Mouse (Mus musculus) lung, postnatal 4 days (tissue): ENCODE data around the gene Tmed1.
A peak's percentile ranks its signal among the peaks of the same experiment; 100 is the strongest.
"Not testable (repeated sequence)": the region's sequence is repeated elsewhere in the genome, so short reads cannot be mapped to it uniquely, and the experiment has no call there.

ENCODE experiments used
- DNase-seq, 2 experiments: peaks; one replicate each; pipeline ENCODE4 v3.0.0; 2021

Gene Tmed1

GRCm38 (mm10) chr9:21509772-21510688 is at the start of gene Tmed1:
Gene Tmed1, minus strand, starts transcription at chr9:21510252.
- DNase-seq = peak; percentile 95 to 96

GRCm38 (mm10) chr9:21559151-21559550 is 49.1 kb upstream of the Tmed1 start:
- no peak for DNase-seq

- DNase-seq = no peak
Observed at GRCm38 (mm10) chr9:21558366-21558765, 48.3 kb upstream of the Tmed1 start.

GRCm38 (mm10) chr9:21557556-21557955 is 47.5 kb upstream of the Tmed1 start:
- DNase-seq = no peak

GRCm38 (mm10) chr9:21556996-21557395 is 46.9 kb upstream of the Tmed1 start:
- peak; percentile 20 to 70 for DNase-seq

GRCm38 (mm10) chr9:21555198-21555742 is 45.2 kb upstream of the Tmed1 start:
- DNase-seq = no peak

GRCm38 (mm10) chr9:21553607-21554273 is 43.7 kb upstream of the Tmed1 start:
- no peak for DNase-seq

- DNase-seq = no peak
Observed at GRCm38 (mm10) chr9:21551049-21551448, 41.0 kb upstream of the Tmed1 start.

- peak; percentile 75 to 85 for DNase-seq
Observed at GRCm38 (mm10) chr9:21547075-21547941, 37.3 kb upstream of the Tmed1 start.

GRCm38 (mm10) chr9:21546789-21547074 is 36.7 kb upstream of the Tmed1 start, which contains the start of gene Carm1:
Gene Carm1, plus strand, starts transcription at chr9:21546894.
- no peak for DNase-seq

GRCm38 (mm10) chr9:21545916-21546788 is 36.1 kb upstream of the Tmed1 start:
- DNase-seq = peak; percentile 100

GRCm38 (mm10) chr9:21545351-21545915 is 35.4 kb upstream of the Tmed1 start:
- no peak for DNase-seq

- not testable (repeated sequence) for DNase-seq
Observed at GRCm38 (mm10) chr9:21542001-21542400, 31.9 kb upstream of the Tmed1 start.

GRCm38 (mm10) chr9:21539981-21540753 is 30.1 kb upstream of the Tmed1 start:
- no peak for DNase-seq

GRCm38 (mm10) chr9:21537009-21537408 is 27.0 kb upstream of the Tmed1 start:
- no peak for DNase-seq

- no peak for DNase-seq
Observed at GRCm38 (mm10) chr9:21536501-21536900, 26.4 kb upstream of the Tmed1 start.

- peak in 1 of 2 experiments; percentile 14 for DNase-seq
Observed at GRCm38 (mm10) chr9:21527917-21528324, 17.9 kb upstream of the Tmed1 start.

GRCm38 (mm10) chr9:21527100-21527801 is 17.2 kb upstream of the Tmed1 start:
- DNase-seq = no peak

- no peak for DNase-seq
Observed at GRCm38 (mm10) chr9:21526634-21526944, 16.5 kb upstream of the Tmed1 start.
